Mouse (Mus musculus): Measurements from ENCODE around the gene Tln2. TPM values are rescaled to one million over a fixed set of nuclear protein-coding genes. Genes with fewer than 3 reads are reported as not detected.

Tln2 gene
- polyA plus RNA-seq, 1 experiment from 2014 or later = 21.1 TPM

DNA sequence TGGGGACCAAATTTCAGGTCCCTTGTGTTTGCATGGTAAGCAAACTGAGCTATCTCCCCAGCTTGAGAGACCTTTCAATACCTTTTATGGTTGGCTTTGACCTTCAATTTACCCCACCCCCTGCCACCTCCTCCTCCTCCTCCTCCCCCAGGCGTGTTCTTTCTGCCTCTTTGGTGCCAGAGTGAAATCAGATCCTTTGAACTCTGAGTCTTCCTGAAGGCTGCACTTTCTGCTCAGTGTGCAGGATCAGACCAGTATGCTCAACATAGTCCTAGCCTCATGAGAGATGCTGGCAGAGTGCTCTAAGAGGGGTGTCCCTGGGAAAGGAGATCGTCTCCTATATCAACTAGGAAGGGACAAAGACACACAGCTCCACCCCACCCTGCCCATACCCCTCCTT is 309.4 kb downstream of the Tln2 start:
- peaks cover 24% of the 10 kb centered on the region for H3K4me1 ChIP-seq
- ATAC-seq (replicated peaks; ENCODE audit: low FRiP score) = no peak
- peaks cover 2% of the 10 kb centered on the region; the same call in 1 of the 2 replicates for H3K9me3 ChIP-seq (replicated peaks)
- no peak overlapping the region for H3K27ac ChIP-seq
- H3K36me3 ChIP-seq = peaks cover 17% of the 10 kb centered on the region
- no peak overlapping the region for H3K4me2 ChIP-seq
- no peaks in the 10 kb centered on the region for H3K27me3 ChIP-seq
- H3K4me3 ChIP-seq (replicated peaks) = no peak overlapping the region
- 25% methylated on average over 2 of the region's 2 CpGs for WGBS
- no peak overlapping the region for H3K9ac ChIP-seq

DNA sequence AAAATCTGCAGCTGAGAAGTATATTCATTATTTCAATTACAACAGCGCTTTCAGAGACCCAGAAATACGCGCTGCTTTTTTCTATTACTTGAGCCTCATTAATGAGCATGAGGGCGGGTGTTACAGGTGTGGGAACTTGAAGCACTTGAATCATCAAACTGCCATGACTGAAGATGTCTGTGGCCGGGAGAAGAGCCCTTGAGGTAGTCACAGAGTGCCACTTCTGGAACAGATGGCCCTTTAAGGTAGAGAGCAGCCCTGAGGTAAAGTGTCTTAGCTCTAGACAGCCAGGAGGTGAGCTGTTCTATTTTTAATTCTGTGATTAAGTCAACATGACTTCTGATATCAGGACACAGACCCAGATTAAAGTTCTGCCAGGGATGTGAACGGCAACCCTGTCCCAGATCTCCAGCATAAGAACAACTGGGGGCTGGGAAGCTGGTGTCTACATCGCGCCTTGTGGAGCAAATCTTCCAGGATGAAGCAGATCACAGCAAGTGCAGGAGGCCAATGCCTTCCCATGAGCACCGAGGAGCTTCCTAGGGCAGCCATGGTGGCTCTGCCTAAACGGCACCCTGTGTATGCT is 312.0 kb downstream of the Tln2 start:
- no peak overlapping the region for H3K4me2 ChIP-seq
- H3K27ac ChIP-seq = no peak overlapping the region
- no peak overlapping the region for H3K9ac ChIP-seq
- peaks cover 5% of the 10 kb centered on the region; the same call in 1 of the 2 replicates for H3K36me3 ChIP-seq
- peaks cover 25% of the 10 kb centered on the region for H3K4me1 ChIP-seq
- WGBS = 89% methylated on average over 10 of the region's 10 CpGs
- H3K9me3 ChIP-seq (replicated peaks) = peaks cover 3% of the 10 kb centered on the region; the same call in 1 of the 2 replicates
- H3K27me3 ChIP-seq = no peaks in the 10 kb centered on the region
- H3K4me3 ChIP-seq (replicated peaks) = no peak overlapping the region
- ATAC-seq (replicated peaks; ENCODE audit: low FRiP score) = no peak

DNA sequence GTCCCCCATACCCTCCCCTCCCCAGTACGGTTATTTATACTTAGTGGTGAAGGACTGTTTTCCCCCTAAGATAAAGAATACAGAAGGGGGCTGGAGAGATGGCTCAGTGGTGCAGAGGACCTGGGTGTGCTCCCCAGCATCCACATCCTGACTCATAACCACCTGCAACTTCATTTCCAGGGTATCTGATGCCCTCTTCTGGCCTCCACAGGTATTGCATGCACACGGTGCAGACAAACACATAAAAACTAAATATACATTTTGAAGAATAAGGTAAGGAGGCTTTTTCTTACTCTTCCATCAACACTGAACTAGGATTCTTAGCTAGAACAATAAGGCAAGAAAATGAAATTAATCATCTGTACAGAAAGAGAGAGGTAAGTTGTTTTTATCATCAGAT is 314.2 kb downstream of the Tln2 start:
- peaks cover 14% of the 10 kb centered on the region for H3K4me1 ChIP-seq
- H3K27ac ChIP-seq = no peak overlapping the region
- peaks cover 5% of the 10 kb centered on the region; the same call in 1 of the 2 replicates for H3K36me3 ChIP-seq
- no peak overlapping the region for H3K9ac ChIP-seq
- H3K4me2 ChIP-seq = no peak overlapping the region
- H3K27me3 ChIP-seq = no peaks in the 10 kb centered on the region
- no peak for ATAC-seq (replicated peaks; ENCODE audit: low FRiP score)
- H3K9me3 ChIP-seq (replicated peaks) = peaks cover 3% of the 10 kb centered on the region; the same call in 1 of the 2 replicates
- 97% methylated on average over 2 of the region's 2 CpGs for WGBS
- no peak overlapping the region for H3K4me3 ChIP-seq (replicated peaks)

DNA sequence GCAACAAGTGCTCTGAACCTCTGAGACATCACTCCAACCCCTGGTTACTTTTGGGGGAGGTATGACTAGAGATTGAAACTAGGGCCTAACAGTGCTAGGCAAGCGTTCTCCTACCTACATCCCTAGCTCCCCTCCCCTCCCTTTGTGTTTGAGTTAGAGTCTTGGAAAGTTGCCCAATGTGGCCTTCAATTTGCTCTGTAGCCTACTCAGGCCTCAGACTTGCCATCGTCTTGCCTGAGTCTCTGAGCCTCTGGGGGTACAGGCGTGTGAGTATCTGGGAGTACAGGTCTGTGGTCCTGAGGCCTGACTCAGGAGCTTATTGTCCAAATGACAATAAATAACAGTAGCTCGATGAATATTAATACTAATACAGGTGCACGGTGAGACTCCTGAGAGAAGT is 317.8 kb downstream of the Tln2 start:
- Histone ChIP-seq H3K9me3 (replicated peaks) (peaks cover 3% of the 10 kb centered on the region; the same call in 1 of the 2 replicates), H3K27ac (no peak overlapping the region), H3K36me3 (peaks cover 7% of the 10 kb centered on the region; the same call in 1 of the 2 replicates), H3K9ac (no peak overlapping the region), H3K4me1 (0 out of 2 replicates have a peak, but pooled peaks cover 5% of the 10 kb centered on the region), H3K4me2 (no peak overlapping the region), H3K4me3 (replicated peaks) (no peak overlapping the region), H3K27me3 (no peaks in the 10 kb centered on the region)
- 88% methylated on average over 5 of the region's 5 CpGs for WGBS
- no peak for ATAC-seq (replicated peaks; ENCODE audit: low FRiP score)

DNA sequence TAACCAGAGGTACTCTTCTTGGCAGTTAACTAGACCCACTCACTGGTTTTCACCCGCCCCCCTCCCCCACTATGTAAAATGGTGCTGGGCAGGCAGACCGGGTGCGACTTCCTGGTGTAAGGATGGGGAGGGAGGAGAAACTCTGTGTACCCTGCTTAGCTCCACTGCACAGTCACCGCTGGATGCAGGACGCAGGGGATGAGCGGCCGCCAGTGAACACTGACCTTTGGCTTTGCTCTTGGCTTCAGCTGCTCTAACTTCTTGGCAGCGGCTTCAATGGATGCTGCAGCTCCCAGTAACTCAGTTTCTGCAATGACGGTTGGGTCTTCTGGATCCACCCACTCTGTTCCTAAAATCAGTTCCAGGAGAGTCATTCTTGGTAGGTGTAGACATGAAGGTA is 319.0 kb downstream of the Tln2 start:
- Histone ChIP-seq H3K27ac (no peak overlapping the region), H3K9me3 (replicated peaks) (peaks cover 3% of the 10 kb centered on the region; the same call in 1 of the 2 replicates), H3K4me2 (no peak overlapping the region), H3K27me3 (no peaks in the 10 kb centered on the region), H3K4me3 (replicated peaks) (no peak overlapping the region), H3K4me1 (peaks cover 12% of the 10 kb centered on the region), H3K36me3 (peaks cover 7% of the 10 kb centered on the region; the same call in 1 of the 2 replicates), H3K9ac (no peak overlapping the region)
- ATAC-seq (replicated peaks; ENCODE audit: low FRiP score) = no peak
- WGBS = 60% methylated on average over 9 of the region's 9 CpGs

DNA sequence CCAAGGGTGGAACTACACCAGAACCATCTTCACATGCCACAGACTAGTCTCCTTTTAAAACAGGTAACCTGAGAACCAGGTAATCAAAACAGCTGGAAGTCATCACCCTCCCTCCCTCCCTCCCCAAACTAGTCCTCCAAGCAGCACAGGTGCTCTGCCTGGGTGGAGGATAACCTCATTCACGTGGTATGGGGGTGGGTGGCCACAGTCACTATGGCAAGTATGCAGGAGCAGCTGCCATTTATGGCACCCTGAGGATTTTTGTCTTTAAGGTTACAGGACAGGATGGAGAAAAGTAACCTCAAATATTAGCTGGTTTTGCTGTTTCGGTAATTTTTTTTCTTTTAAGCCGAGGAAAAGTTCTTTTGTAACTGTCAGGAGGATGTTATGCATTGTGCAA is 322.5 kb downstream of the Tln2 start:
- H3K36me3 ChIP-seq = peaks cover 4% of the 10 kb centered on the region; the same call in 1 of the 2 replicates
- H3K9ac ChIP-seq = no peak overlapping the region
- no peak overlapping the region for H3K27ac ChIP-seq
- no peaks in the 10 kb centered on the region for H3K9me3 ChIP-seq (replicated peaks)
- peaks cover 17% of the 10 kb centered on the region for H3K4me1 ChIP-seq
- no peak overlapping the region for H3K4me3 ChIP-seq (replicated peaks)
- no peak for ATAC-seq (replicated peaks; ENCODE audit: low FRiP score)
- no peaks in the 10 kb centered on the region for H3K27me3 ChIP-seq
- 62% methylated on average over 3 of the region's 3 CpGs for WGBS
- H3K4me2 ChIP-seq = no peak overlapping the region

GRCm38 (mm10) chr9:67235441-67236217 is 323.9 kb downstream of the Tln2 start:
- no peak overlapping the region for H3K9ac ChIP-seq
- WGBS = 27% methylated on average over 12 of the region's 12 CpGs
- H3K36me3 ChIP-seq = peaks cover 4% of the 10 kb centered on the region; the same call in 1 of the 2 replicates
- peak overlapping the region; percentile 55; the same call in 1 of the 2 replicates for H3K27ac ChIP-seq
- ATAC-seq (replicated peaks; ENCODE audit: low FRiP score) = 0 out of 2 replicates have a peak, but pooled peaks have one; percentile 49
- H3K9me3 ChIP-seq (replicated peaks) = no peaks in the 10 kb centered on the region
- no peaks in the 10 kb centered on the region for H3K27me3 ChIP-seq
- H3K4me2 ChIP-seq = peak overlapping the region; percentile 37
- H3K4me3 ChIP-seq (replicated peaks) = no peak overlapping the region
- H3K4me1 ChIP-seq = peaks cover 17% of the 10 kb centered on the region

DNA sequence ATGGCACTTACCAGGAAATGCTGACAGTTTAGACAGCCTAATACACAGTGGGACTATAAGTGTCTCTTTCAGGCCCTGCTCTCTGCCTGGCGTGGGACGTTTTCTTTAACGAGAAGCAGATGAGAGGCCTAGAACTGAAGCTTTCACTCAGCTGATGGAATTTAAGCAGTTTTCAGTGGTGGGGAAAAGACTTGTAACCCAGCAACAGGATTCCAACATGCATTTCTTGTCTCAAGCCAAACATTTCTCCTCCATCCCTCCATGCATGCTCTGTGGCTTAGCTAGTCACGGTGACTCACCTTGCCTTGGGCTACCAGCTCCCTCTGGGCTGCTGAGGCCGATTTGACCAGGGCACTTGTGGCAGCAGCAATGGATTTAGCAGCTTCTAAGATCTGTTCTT is 330.5 kb downstream of the Tln2 start:
- H3K4me1 ChIP-seq = no peaks in the 10 kb centered on the region
- no peak overlapping the region for H3K9ac ChIP-seq
- H3K4me2 ChIP-seq = no peak overlapping the region
- 62% methylated on average over 5 of the region's 5 CpGs for WGBS
- H3K36me3 ChIP-seq = no peaks in the 10 kb centered on the region; the same call in 1 of the 2 replicates
- no peak overlapping the region for H3K4me3 ChIP-seq (replicated peaks)
- no peak overlapping the region for H3K27ac ChIP-seq
- ATAC-seq (replicated peaks; ENCODE audit: low FRiP score) = no peak
- no peaks in the 10 kb centered on the region for H3K9me3 ChIP-seq (replicated peaks)
- no peaks in the 10 kb centered on the region for H3K27me3 ChIP-seq

DNA sequence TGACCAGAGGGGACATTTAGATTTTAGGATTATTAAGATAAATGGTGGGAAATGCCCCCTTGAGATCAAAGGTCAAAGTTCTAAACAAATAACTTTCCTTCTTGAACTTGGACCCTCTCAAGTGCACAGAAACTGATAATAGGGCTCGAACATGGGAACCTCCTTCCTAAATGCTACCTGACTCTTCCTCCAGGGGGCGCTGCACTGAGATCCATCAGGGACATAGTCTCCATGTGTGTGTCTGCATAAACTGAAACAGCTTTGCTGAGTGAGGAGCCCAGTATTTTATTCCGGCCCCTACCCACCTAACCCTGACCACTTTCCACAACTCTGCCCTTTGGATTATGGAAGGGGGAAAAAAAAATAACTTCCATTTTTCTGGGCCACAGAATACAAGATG is 339.1 kb downstream of the Tln2 start:
- 69% methylated on average over 3 of the region's 3 CpGs for WGBS
- no peak overlapping the region for H3K27ac ChIP-seq
- H3K4me1 ChIP-seq = no peaks in the 10 kb centered on the region
- ATAC-seq (replicated peaks; ENCODE audit: low FRiP score) = no peak
- peaks cover 12% of the 10 kb centered on the region for H3K36me3 ChIP-seq
- H3K9ac ChIP-seq = no peak overlapping the region
- H3K9me3 ChIP-seq (replicated peaks) = no peaks in the 10 kb centered on the region
- no peak overlapping the region for H3K4me3 ChIP-seq (replicated peaks)
- no peaks in the 10 kb centered on the region for H3K27me3 ChIP-seq
- no peak overlapping the region for H3K4me2 ChIP-seq

GRCm38 (mm10) chr9:67218001-67218400 is 341.5 kb downstream of the Tln2 start:
- no peak for ATAC-seq (replicated peaks; ENCODE audit: low FRiP score)
- peaks cover 9% of the 10 kb centered on the region; the same call in 1 of the 2 replicates for H3K36me3 ChIP-seq
- WGBS = 68% methylated on average over 9 of the region's 9 CpGs
- H3K27ac ChIP-seq = no peak overlapping the region
- peaks cover 13% of the 10 kb centered on the region for H3K4me1 ChIP-seq
- H3K9ac ChIP-seq = no peak overlapping the region
- H3K9me3 ChIP-seq (replicated peaks) = no peaks in the 10 kb centered on the region
- no peaks in the 10 kb centered on the region for H3K27me3 ChIP-seq
- H3K4me2 ChIP-seq = no peak overlapping the region
- no peak overlapping the region for H3K4me3 ChIP-seq (replicated peaks)

GRCm38 (mm10) chr9:67214191-67214985 is 345.1 kb downstream of the Tln2 start:
- Histone ChIP-seq H3K4me1 (peaks cover 13% of the 10 kb centered on the region), H3K9me3 (replicated peaks) (no peaks in the 10 kb centered on the region), H3K4me2 (no peak overlapping the region), H3K27ac (no peak overlapping the region), H3K36me3 (no peaks in the 10 kb centered on the region), H3K27me3 (no peaks in the 10 kb centered on the region), H3K4me3 (replicated peaks) (no peak overlapping the region), H3K9ac (no peak overlapping the region)
- WGBS = 80% methylated on average over 3 of the region's 3 CpGs
- no peak for ATAC-seq (replicated peaks; ENCODE audit: low FRiP score)

GRCm38 (mm10) chr9:67213275-67213674 is 346.2 kb downstream of the Tln2 start:
- Histone ChIP-seq H3K27ac (no peak overlapping the region), H3K27me3 (no peaks in the 10 kb centered on the region), H3K4me1 (peaks cover 19% of the 10 kb centered on the region), H3K9ac (no peak overlapping the region), H3K4me2 (peak overlapping the region; percentile 46), H3K9me3 (replicated peaks) (no peaks in the 10 kb centered on the region), H3K36me3 (no peaks in the 10 kb centered on the region), H3K4me3 (replicated peaks) (no peak overlapping the region)
- 49% methylated on average over 6 of the region's 6 CpGs for WGBS
- ATAC-seq (replicated peaks; ENCODE audit: low FRiP score) = peak; percentile 76; the same call in 1 of the 2 replicates

All from kidney, embryonic 15.5 days (tissue).